8 mouse cellular contexts compared by ENCODE assay signal in the genomic region with DNA sequence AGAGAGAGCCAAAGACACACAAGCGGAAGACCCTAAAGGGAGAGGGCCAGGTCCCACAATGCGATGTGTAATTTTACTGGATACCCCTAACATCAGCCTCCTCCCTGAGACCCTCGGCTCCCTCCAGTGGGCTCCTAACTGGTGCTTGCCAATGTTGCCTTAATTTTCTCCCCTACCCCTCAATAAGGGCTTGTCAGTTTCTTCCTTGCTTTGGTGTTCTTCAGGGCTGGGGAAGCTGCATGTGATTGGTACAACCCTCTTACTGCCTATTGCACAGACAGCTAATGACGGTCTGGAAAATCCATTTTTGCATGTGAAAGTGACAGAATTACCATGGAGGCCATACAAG. TPM values are rescaled to one million over a fixed set of nuclear protein-coding genes. Genes with fewer than 3 reads are reported as not detected.
A peak's percentile ranks its signal among the peaks of the same experiment; 100 is the strongest.
DNase-seq lines count a peak whose midpoint lies in the region; ATAC-seq and TF ChIP-seq lines count a peak whose summit lies in the region.

No protein-coding gene starts in this region.

- H3K4me1 ChIP-seq in heart, embryonic 12.5 days (replicated peaks): peaks cover 64% of the 10 kb centered on the region
- peaks cover 2% of the 10 kb centered on the region for H3K4me1 ChIP-seq in ES-Bruce4 (ENCODE audit: control insufficient read depth, insufficient read depth, low read length)
- H3K4me1 ChIP-seq in hindbrain, embryonic 10.5 days (replicated peaks): peaks cover 80% of the 10 kb centered on the region
- H3K4me1 ChIP-seq in liver, postnatal 0 days (ENCODE audit: insufficient read depth): peaks cover 45% of the 10 kb centered on the region

- peak overlapping the region; percentile 96 for H3K4me2 ChIP-seq in heart, embryonic 12.5 days
- H3K4me2 ChIP-seq in liver, postnatal 0 days (ENCODE audit: low read depth, low read length): peak overlapping the region; percentile 94

- DNase-seq in heart, adult 18-20 months: no peak
- DNase-seq in hindbrain, embryonic 10.5 days (ENCODE audit: low spot score): no peak
- no peak for DNase-seq in liver, postnatal 0 days
- DNase-seq in spleen, postnatal 10 days (ENCODE audit: low spot score in 2 of 2): no peak
- DNase-seq in lung, postnatal 4 days: no peak
- no peak for DNase-seq in natural killer cell, adult 2 months (ENCODE audit: low spot score in 2 of 2)

- H3K27me3 ChIP-seq in heart, embryonic 12.5 days (replicated peaks): no peaks in the 10 kb centered on the region
- H3K27me3 ChIP-seq in ES-Bruce4 (ENCODE audit: control insufficient read depth, insufficient read depth, low read length, poor library complexity, severe bottlenecking): no peaks in the 10 kb centered on the region
- H3K27me3 ChIP-seq in hindbrain, embryonic 10.5 days (ENCODE audit: insufficient read depth, poor library complexity, severe bottlenecking): no peaks in the 10 kb centered on the region
- H3K27me3 ChIP-seq in liver, postnatal 0 days (ENCODE audit: insufficient read depth, low read length): no peaks in the 10 kb centered on the region

- TF ChIP-seq EP300 in ES-Bruce4 (IDR thresholded peaks at IDR 0.05; ENCODE audit: insufficient read depth, low read depth, low read length): no peak
- TF ChIP-seq EP300 in liver, postnatal 0 days (IDR thresholded peaks at IDR 0.05; ENCODE audit: low read depth): no peak

- peak overlapping the region; percentile 97 for H3K9ac ChIP-seq in heart, embryonic 12.5 days
- H3K9ac ChIP-seq in ES-Bruce4 (ENCODE audit: low read depth, poor library complexity, severe bottlenecking): 0 out of 2 replicates have a peak overlapping the region, but pooled peaks have one; percentile 22
- no peak overlapping the region for H3K9ac ChIP-seq in liver, postnatal 0 days (replicated peaks)

- H3K9me3 ChIP-seq in heart, embryonic 12.5 days (replicated peaks): no peaks in the 10 kb centered on the region
- H3K9me3 ChIP-seq in ES-Bruce4 (replicated peaks; ENCODE audit: control insufficient read depth, insufficient read depth, low read length, poor library complexity, severe bottlenecking): no peaks in the 10 kb centered on the region
- H3K9me3 ChIP-seq in hindbrain, embryonic 10.5 days: no peaks in the 10 kb centered on the region
- H3K9me3 ChIP-seq in liver, postnatal 0 days (ENCODE audit: low read length): no peaks in the 10 kb centered on the region

- no peak for ATAC-seq in heart, embryonic 12.5 days (ENCODE audit: insufficient number of reproducible peaks, low FRiP score)
- ATAC-seq in liver, postnatal 0 days: no peak

- no peak for TF ChIP-seq POLR2A in ES-Bruce4 (IDR thresholded peaks at IDR 0.05; ENCODE audit: insufficient read depth, low read length)

- 27% methylated on average over 4 of the region's 4 CpGs for WGBS in heart, embryonic 12.5 days
- 65% methylated on average over 4 of the region's 4 CpGs for WGBS in hindbrain, embryonic 10.5 days
- 20% methylated on average over 4 of the region's 4 CpGs for WGBS in liver, postnatal 0 days (ENCODE audit: insufficient replicate concordance)

- no peak for TF ChIP-seq CTCF in ES-Bruce4 (IDR thresholded peaks at IDR 0.05; ENCODE audit: low read depth, low read length)
- no peak for TF ChIP-seq CTCF in liver, postnatal 0 days (IDR thresholded peaks at IDR 0.05; ENCODE audit: low read depth)

- H3K4me3 ChIP-seq in heart, embryonic 12.5 days: peak overlapping the region; percentile 98
- no peak overlapping the region for H3K4me3 ChIP-seq in ES-Bruce4 (ENCODE audit: low read depth, low read length)
- peak overlapping the region; percentile 86; the same call in 1 of the 2 replicates for H3K4me3 ChIP-seq in hindbrain, embryonic 10.5 days
- no peak overlapping the region for H3K4me3 ChIP-seq in liver, postnatal 0 days (ENCODE audit: low read depth, low read length)

- H3K27ac ChIP-seq in heart, embryonic 12.5 days (ENCODE audit: poor library complexity, severe bottlenecking): peak overlapping the region; percentile 95
- H3K27ac ChIP-seq in ES-Bruce4 (ENCODE audit: insufficient read depth, low read length): no peak overlapping the region
- peak overlapping the region; percentile 69; the same call in 1 of the 2 replicates for H3K27ac ChIP-seq in hindbrain, embryonic 10.5 days
- peak overlapping the region; percentile 41 for H3K27ac ChIP-seq in liver, postnatal 0 days (ENCODE audit: low read depth)

- H3K36me3 ChIP-seq in heart, embryonic 12.5 days: peaks cover 3% of the 10 kb centered on the region; the same call in 1 of the 2 replicates
- no peaks in the 10 kb centered on the region for H3K36me3 ChIP-seq in ES-Bruce4 (ENCODE audit: control insufficient read depth, insufficient read depth, low read length, poor library complexity, severe bottlenecking)
- H3K36me3 ChIP-seq in hindbrain, embryonic 10.5 days: peaks cover 5% of the 10 kb centered on the region
- peaks cover 3% of the 10 kb centered on the region; the same call in 1 of the 2 replicates for H3K36me3 ChIP-seq in liver, postnatal 0 days (replicated peaks; ENCODE audit: insufficient read depth, low read length)

RNA-seq across cellular contexts. Expression of gene Lrrc75a, which starts 1.9 kb away (rescaled TPM):
- polyA plus RNA-seq in heart, embryonic 12.5 days (2016; fragmentation: Nextera tagmentation; extraction: Ambion mirVana): 18.6 and 19.6 TPM in 2 replicates
- 1 to 10 TPM; 3.2 to 4.3 TPM for total RNA-seq in heart, adult 18-20 months (2021)
- 4.6 and 6.4 TPM in 2 replicates for polyA plus RNA-seq in ES-Bruce4 (2011; ENCODE audit: insufficient read depth, insufficient read length, low read depth, missing spikeins)
- 12.6 and 15.0 TPM in 2 replicates for polyA plus RNA-seq in hindbrain, embryonic 10.5 days (2016; fragmentation: Nextera tagmentation; extraction: Ambion mirVana)
- 1.1 and 1.3 TPM in 2 replicates for polyA plus RNA-seq in liver, postnatal 0 days (2015; fragmentation: Nextera tagmentation; extraction: Ambion mirVana)

RNA-seq across cellular contexts. Expression of gene Mmgt2, which starts 2.0 kb away (rescaled TPM):
- polyA plus RNA-seq in heart, embryonic 12.5 days (2016; fragmentation: Nextera tagmentation; extraction: Ambion mirVana): 51.0 and 58.3 TPM in 2 replicates
- total RNA-seq in heart, adult 18-20 months (2021): 1 to 10 TPM; 5.4 to 7.1 TPM
- polyA plus RNA-seq in ES-Bruce4 (2011; ENCODE audit: insufficient read depth, insufficient read length, low read depth, missing spikeins): 12.6 and 19.3 TPM in 2 replicates
- 36.1 and 47.3 TPM in 2 replicates for polyA plus RNA-seq in hindbrain, embryonic 10.5 days (2016; fragmentation: Nextera tagmentation; extraction: Ambion mirVana)
- polyA plus RNA-seq in liver, postnatal 0 days (2015; fragmentation: Nextera tagmentation; extraction: Ambion mirVana): 7.8 and 9.6 TPM in 2 replicates

Comparison
In these comparisons a context has a peak if more than half of its experiments do, and no peak if none do; other contexts are left out.
1. H3K4me3 ChIP-seq: peak in heart, embryonic 12.5 days (single experiment) and hindbrain, embryonic 10.5 days (single experiment); none in ES-Bruce4 (single experiment) and liver, postnatal 0 days (single experiment).